Mouse (Mus musculus): ENCODE measurements around the gene Coq6.

Coq6 gene

GRCm38 (mm10) chr12:84396947-84397679 is 35.7 kb downstream of the Coq6 start:
- no peak for DNase-seq (ENCODE audit: low read depth, low spot score)

GRCm38 (mm10) chr12:84397685-84398084 is 36.2 kb downstream of the Coq6 start:
- DNase-seq (ENCODE audit: low read depth, low spot score) = no peak

GRCm38 (mm10) chr12:84398629-84399028 is 37.2 kb downstream of the Coq6 start:
- DNase-seq (ENCODE audit: low read depth, low spot score) = no peak

GRCm38 (mm10) chr12:84399135-84399534 is 37.7 kb downstream of the Coq6 start:
- no peak for DNase-seq (ENCODE audit: low read depth, low spot score)

- no peak for DNase-seq (ENCODE audit: low read depth, low spot score)
These were observed 38.2 kb downstream of the Coq6 start for GRCm38 (mm10) chr12:84399663-84400062.

- DNase-seq (ENCODE audit: low read depth, low spot score) = no peak
These were observed 38.6 kb downstream of the Coq6 start for GRCm38 (mm10) chr12:84400068-84400467.

- no peak for DNase-seq (ENCODE audit: low read depth, low spot score)
These were observed 39.2 kb downstream of the Coq6 start for GRCm38 (mm10) chr12:84400653-84401052.

- no peak for DNase-seq (ENCODE audit: low read depth, low spot score)
These were observed 41.5 kb downstream of the Coq6 start for GRCm38 (mm10) chr12:84402923-84403322.

- DNase-seq (ENCODE audit: low read depth, low spot score) = peak; percentile 29
These were observed 43.1 kb downstream of the Coq6 start for GRCm38 (mm10) chr12:84404541-84404940.

- DNase-seq (ENCODE audit: low read depth, low spot score) = no peak
These were observed 45.8 kb downstream of the Coq6 start for GRCm38 (mm10) chr12:84407259-84407658.

GRCm38 (mm10) chr12:84407874-84408818 is 46.7 kb downstream of the Coq6 start:
- no peak for DNase-seq (ENCODE audit: low read depth, low spot score)

- peak; percentile 90 for DNase-seq (ENCODE audit: low read depth, low spot score)
These were observed 47.5 kb downstream of the Coq6 start, which contains the start of the genes Entpd5 and Bbof1 for GRCm38 (mm10) chr12:84408819-84409507. TSS of gene Entpd5 (minus strand) at chr12:84409029. TSS of gene Bbof1 (plus strand) at chr12:84409071.

- peak; percentile 84 for DNase-seq (ENCODE audit: low read depth, low spot score)
These were observed 55.6 kb downstream of the Coq6 start, which contains the start of gene Rnf113a2 for GRCm38 (mm10) chr12:84416834-84417604. TSS of gene Rnf113a2 (plus strand) at chr12:84417196.

GRCm38 (mm10) chr12:84417605-84417922 is 56.1 kb downstream of the Coq6 start:
- no peak for DNase-seq (ENCODE audit: low read depth, low spot score)
